Mouse (Mus musculus) stomach, embryonic 16.5 days (tissue): ENCODE data around the gene Gm5134. TPM values are rescaled to one million over a fixed set of nuclear protein-coding genes. Genes with fewer than 3 reads are reported as not detected.
A peak's percentile ranks its signal among the peaks of the same experiment; 100 is the strongest.

Source experiments
- ATAC-seq: fragments of 200-750 bp; cut with Nextera tagmentation; 2 replicates; pipeline ENCODE4 v1.8.0; 2017; ENCODE audit warnings: moderate number of reproducible peaks, moderate TSS enrichment; ENCODE audit not compliant: insufficient read depth, low FRiP score
- H3K27ac ChIP-seq: fragments of 300-500 bp; sonication (generic); 2 replicates; pipeline ENCODE4 v1.5.1; 2014; ENCODE audit warnings: low read length
- H3K27me3 ChIP-seq: fragments of 300-500 bp; sonication (generic); 2 replicates; pipeline ENCODE4 v1.6.1; 2014; ENCODE audit warnings: low read length, control low read depth, mixed read lengths; ENCODE audit not compliant: control insufficient read depth, insufficient read depth
- H3K36me3 ChIP-seq: fragments of 300-500 bp; sonication (generic); 2 replicates; pipeline ENCODE4 v1.6.1; 2014; ENCODE audit warnings: low read length; ENCODE audit not compliant: control insufficient read depth, insufficient read depth
- H3K4me1 ChIP-seq: fragments of 300-500 bp; sonication (generic); 2 replicates; pipeline ENCODE4 v1.6.1; 2014; ENCODE audit warnings: low read length, control low read depth, mixed read lengths; ENCODE audit not compliant: control insufficient read depth, insufficient read depth
- H3K4me2 ChIP-seq: fragments of 300-500 bp; sonication (generic); 2 replicates; pipeline ENCODE4 v1.6.1; 2014; ENCODE audit warnings: low read depth, low read length, mixed read lengths
- H3K4me3 ChIP-seq: fragments of 300-500 bp; sonication (generic); replicated peaks from 2 replicates; pipeline ENCODE4 v1.5.1; 2014; ENCODE audit warnings: mild to moderate bottlenecking, low read length
- H3K9ac ChIP-seq: fragments of 300-500 bp; sonication (generic); 2 replicates; pipeline ENCODE4 v1.6.1; 2014; ENCODE audit warnings: low read length
- H3K9me3 ChIP-seq: fragments of 300-500 bp; sonication (generic); replicated peaks from 2 replicates; pipeline ENCODE4 v1.6.1; 2016; ENCODE audit warnings: low read length, control low read depth; ENCODE audit not compliant: control insufficient read depth
- WGBS: fragments of 180-500 bp; shearing (Covaris S2); extraction: QIAGEN DNeasy Blood & Tissue Kit; methylation state at CpG from one replicate; pipeline ENCODE4 v1.1.7; 2014; 5-methylcytosine and 5-hydroxymethylcytosine counted together
- polyA plus RNA-seq: library from polyadenylated mRNA; unstranded; fragments of >200 nt; fragmentation: Nextera tagmentation; extraction: Ambion mirVana; gene quantifications from 2 replicates; pipeline ENCODE4 v1.2.1, GENCODE M21; 2015

Gm5134 gene
- polyA plus RNA-seq, 1 experiment from 2014 or later, result not detected

DNA sequence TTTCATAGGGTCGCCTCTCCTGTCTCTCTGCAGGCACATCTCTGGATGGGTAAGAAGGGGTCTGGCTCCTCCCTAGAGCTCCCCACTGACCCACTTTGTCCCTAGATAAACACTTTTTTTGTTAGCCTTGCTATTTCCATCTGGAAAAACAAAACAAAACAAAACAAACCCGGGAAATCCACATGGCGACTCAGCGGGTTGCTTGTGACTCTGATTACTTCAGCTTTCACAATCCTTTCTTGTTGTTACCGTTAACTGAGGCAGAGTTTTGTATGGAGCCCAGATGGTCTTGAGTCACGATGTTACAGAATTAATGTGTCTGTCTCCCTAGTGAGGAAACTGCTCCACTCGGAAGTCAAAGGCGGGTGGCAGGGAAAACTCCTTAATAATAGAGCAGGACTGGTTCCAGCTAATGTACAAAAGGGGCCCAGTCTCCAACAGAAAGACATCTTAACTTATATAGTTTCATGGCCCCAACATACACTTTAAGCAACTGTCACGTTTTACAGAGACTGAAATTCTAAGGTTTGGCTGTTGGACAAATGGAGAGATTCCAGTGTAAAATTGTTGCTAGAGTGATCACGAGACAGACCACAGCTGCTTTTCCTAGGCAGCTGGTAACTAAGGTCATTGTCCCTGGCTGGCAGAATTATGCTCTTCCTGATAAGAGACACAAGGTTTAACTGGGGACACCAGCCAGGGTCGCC lies 10.1 kb upstream of the Gm5134 start:
- Histone ChIP-seq H3K27me3 (no peaks in the 10 kb centered on the region), H3K4me2 (0 out of 2 replicates have a peak overlapping the region, but pooled peaks have one; percentile 6), H3K4me1 (peaks cover 7% of the 10 kb centered on the region), H3K4me3 (no peak overlapping the region), H3K27ac (peak overlapping the region; percentile 73), H3K36me3 (no peaks in the 10 kb centered on the region), H3K9ac (no peak overlapping the region), H3K9me3 (no peaks in the 10 kb centered on the region)
- ATAC-seq, result no peak
- 26% methylated on average over 11 of the region's 11 CpGs for WGBS

DNA sequence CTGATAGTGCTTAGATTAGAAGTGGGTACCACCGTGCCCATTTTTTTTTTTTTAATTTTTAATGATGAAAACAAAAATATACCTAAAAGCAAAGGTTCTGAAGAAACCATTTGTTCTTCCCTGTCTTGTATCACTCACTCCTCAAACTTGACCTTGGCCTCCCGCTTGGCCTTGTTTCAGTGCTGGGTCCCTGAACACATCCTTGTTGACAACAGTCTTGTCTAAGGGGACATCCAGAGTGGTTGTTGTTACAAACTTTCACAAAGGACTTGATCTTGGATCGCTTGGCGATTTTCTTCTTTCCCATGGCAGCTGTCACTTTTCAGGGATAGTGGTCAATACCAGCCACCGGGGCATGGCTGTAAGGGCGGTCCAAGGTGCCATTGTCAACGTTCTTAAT lies 9.1 kb upstream of the Gm5134 start:
- H3K27ac ChIP-seq, result no peak overlapping the region
- no peaks in the 10 kb centered on the region for H3K36me3 ChIP-seq
- ATAC-seq, result no peak
- no peaks in the 10 kb centered on the region for H3K27me3 ChIP-seq
- H3K4me2 ChIP-seq, result no peak overlapping the region
- 95% methylated on average over 7 of the region's 7 CpGs for WGBS
- peaks cover 7% of the 10 kb centered on the region for H3K4me1 ChIP-seq
- H3K4me3 ChIP-seq, result no peak overlapping the region
- no peaks in the 10 kb centered on the region for H3K9me3 ChIP-seq
- no peak overlapping the region for H3K9ac ChIP-seq

DNA sequence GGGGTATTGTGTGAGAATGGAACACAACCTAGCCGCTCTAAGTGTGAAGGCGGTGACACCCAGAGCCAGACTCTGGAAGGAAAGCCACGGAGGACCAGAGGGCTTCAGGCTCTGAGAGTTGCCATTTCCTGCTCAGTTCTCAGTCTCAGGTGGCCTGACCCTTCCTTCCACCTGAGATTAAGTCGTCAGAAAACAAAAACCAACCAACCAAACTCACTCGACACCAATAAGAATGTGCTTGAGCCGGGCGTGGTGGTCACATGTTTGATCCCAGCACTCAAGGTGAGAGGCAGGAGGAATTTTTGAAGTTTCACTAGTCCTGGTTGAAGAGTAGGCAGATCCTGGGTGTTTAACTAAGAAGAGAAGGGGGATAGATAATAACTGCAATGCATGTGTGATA lies 8.4 kb upstream of the Gm5134 start:
- no peak overlapping the region for H3K9ac ChIP-seq
- no peak overlapping the region for H3K4me2 ChIP-seq
- H3K9me3 ChIP-seq, result no peaks in the 10 kb centered on the region
- H3K4me1 ChIP-seq, result peaks cover 11% of the 10 kb centered on the region
- H3K4me3 ChIP-seq, result no peak overlapping the region
- H3K27me3 ChIP-seq, result no peaks in the 10 kb centered on the region
- no peak overlapping the region for H3K27ac ChIP-seq
- 69% methylated on average over 7 of the region's 7 CpGs for WGBS
- ATAC-seq, result no peak
- no peaks in the 10 kb centered on the region for H3K36me3 ChIP-seq

DNA sequence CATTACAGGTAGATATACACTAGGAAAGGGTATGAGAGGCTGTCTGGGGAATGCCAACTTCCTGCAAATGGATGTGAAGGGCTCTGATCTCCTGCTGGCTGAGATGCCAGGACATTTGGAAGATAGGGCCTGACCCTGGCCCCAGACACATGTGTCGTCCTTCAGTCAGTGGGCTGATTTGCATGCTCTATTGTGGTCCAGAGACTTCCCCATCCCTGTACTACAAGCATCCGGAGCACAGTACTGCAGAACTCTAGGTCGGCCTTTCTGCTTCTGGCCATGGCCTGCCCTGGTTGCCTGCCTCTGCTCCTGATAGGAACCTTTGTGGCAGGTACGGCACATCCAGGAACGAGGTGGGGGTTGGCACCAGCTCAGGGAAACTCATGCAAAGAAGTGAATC lies 6.2 kb upstream of the Gm5134 start:
- Histone ChIP-seq H3K36me3 (no peaks in the 10 kb centered on the region), H3K27ac (no peak overlapping the region), H3K9ac (no peak overlapping the region), H3K27me3 (peaks cover 3% of the 10 kb centered on the region; the same call in 1 of the 2 replicates), H3K4me1 (peaks cover 13% of the 10 kb centered on the region), H3K9me3 (no peaks in the 10 kb centered on the region), H3K4me2 (no peak overlapping the region), H3K4me3 (no peak overlapping the region)
- WGBS, result 83% methylated on average over 5 of the region's 5 CpGs
- ATAC-seq, result no peak

- H3K9ac ChIP-seq, result no peak overlapping the region
- H3K27me3 ChIP-seq, result peaks cover 5% of the 10 kb centered on the region; the same call in 1 of the 2 replicates
- peaks cover 8% of the 10 kb centered on the region for H3K4me1 ChIP-seq
- H3K9me3 ChIP-seq, result no peaks in the 10 kb centered on the region
- 80% methylated on average over 22 of the region's 22 CpGs for WGBS
- H3K36me3 ChIP-seq, result no peaks in the 10 kb centered on the region
- no peak overlapping the region for H3K27ac ChIP-seq
- no peak overlapping the region for H3K4me3 ChIP-seq
- H3K4me2 ChIP-seq, result no peak overlapping the region
- no peak for ATAC-seq
These were observed 5.0 kb upstream of the Gm5134 start for GRCm38 (mm10) chr10:75949053-75950045.

GRCm38 (mm10) chr10:75950791-75951210 lies 3.5 kb upstream of the Gm5134 start:
- Histone ChIP-seq H3K9me3 (no peaks in the 10 kb centered on the region), H3K36me3 (no peaks in the 10 kb centered on the region), H3K4me2 (peak overlapping the region; percentile 91), H3K4me3 (peak overlapping the region; percentile 49), H3K27me3 (peaks cover 5% of the 10 kb centered on the region; the same call in 1 of the 2 replicates), H3K9ac (peak overlapping the region; percentile 71), H3K4me1 (peaks cover 6% of the 10 kb centered on the region), H3K27ac (no peak overlapping the region)
- ATAC-seq, result peak; percentile 73
- 5% methylated on average over 23 of the region's 23 CpGs for WGBS

DNA sequence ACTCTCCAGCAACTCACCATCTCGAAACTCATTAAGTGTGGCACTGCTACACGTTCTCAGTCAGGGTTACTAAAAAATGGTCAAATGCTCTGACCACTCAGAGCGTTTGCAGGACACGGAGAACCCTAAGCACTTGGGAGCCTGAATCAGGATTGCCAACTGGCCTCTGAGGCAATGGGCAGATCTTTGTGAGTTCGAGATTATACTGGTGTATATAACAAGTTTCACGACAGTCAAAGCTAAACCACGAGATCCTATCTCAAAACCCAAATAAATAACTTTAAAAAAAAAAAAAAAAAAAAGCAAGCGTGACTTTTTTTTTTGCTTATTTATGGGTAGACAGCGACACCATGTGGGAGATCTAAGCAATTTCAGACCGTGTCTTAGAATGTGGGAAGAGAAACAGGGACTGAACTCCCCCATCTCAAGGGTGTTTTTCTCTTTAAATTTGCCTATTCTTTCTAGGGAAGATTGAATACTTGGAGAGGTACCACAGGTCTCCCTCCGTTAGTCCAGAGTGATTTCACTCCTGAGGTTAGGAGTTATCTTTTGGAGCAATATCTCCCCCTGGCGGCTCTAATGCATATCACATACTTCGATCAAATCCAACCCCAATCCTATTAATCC lies 2.8 kb upstream of the Gm5134 start:
- no peaks in the 10 kb centered on the region for H3K36me3 ChIP-seq
- peak; percentile 26; the same call in 1 of the 2 replicates for ATAC-seq
- H3K27me3 ChIP-seq, result peaks cover 5% of the 10 kb centered on the region; the same call in 1 of the 2 replicates
- no peaks in the 10 kb centered on the region for H3K9me3 ChIP-seq
- H3K4me3 ChIP-seq, result peak overlapping the region; percentile 49
- H3K9ac ChIP-seq, result peak overlapping the region; percentile 71
- H3K27ac ChIP-seq, result no peak overlapping the region
- H3K4me1 ChIP-seq, result peaks cover 6% of the 10 kb centered on the region
- WGBS, result 4% methylated on average over 13 of the region's 13 CpGs
- peak overlapping the region; percentile 91 for H3K4me2 ChIP-seq

- H3K27me3 ChIP-seq, result no peaks in the 10 kb centered on the region
- H3K4me2 ChIP-seq, result no peak overlapping the region
- 92% methylated on average over 10 of the region's 10 CpGs for WGBS
- no peak overlapping the region for H3K27ac ChIP-seq
- H3K4me3 ChIP-seq, result no peak overlapping the region
- H3K4me1 ChIP-seq, result no peaks in the 10 kb centered on the region
- no peaks in the 10 kb centered on the region for H3K36me3 ChIP-seq
- H3K9me3 ChIP-seq, result no peaks in the 10 kb centered on the region
- no peak for ATAC-seq
- H3K9ac ChIP-seq, result no peak overlapping the region
These were observed 19.5 kb downstream of the Gm5134 start for GRCm38 (mm10) chr10:75973846-75974245.
